Mouse (Mus musculus): ENCODE measurements around the gene Fgfr4.

The Fgfr4 gene

DNA sequence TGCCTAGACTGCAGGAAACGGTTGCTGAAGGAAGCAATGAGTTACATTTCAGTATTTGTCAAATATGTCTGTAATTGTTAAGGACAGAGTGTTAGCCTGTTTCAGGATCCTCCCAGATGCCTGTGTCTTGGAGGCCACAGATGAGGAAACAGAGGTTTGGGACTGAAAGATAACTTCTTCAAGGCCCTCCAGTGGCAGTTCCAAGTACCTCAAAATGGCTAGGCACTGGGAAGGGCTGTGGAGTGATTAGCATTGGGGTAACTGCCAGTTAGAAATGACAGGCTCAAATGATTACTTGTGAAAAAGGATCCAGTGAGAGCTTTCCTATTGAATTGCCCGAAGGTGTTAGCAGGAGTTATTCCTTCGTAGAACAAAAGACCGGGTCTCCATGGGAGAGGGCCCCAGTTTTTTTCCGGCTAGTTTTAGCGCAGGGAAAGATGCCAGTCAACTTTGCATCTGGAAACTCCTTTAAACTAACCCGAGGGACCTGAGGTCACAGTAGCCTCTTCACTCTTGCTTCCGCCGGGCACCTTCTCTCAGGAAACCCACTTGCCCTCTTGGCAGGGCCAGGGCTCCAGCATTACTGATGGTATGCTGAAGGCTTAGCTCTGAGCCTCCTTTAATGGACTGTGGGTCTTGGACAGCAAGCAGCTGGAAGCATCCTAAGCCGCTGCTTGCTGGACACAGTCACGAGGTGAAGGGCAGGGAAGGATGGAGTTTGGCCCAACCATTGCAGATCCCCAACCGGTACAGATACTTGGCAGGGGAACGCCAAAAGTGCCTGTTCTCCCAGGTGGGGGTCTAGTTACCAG is 56.6 kb downstream of the Fgfr4 start:
- ATAC-seq (ENCODE audit: insufficient number of reproducible peaks, low FRiP score, low TSS enrichment) = no peak

DNA sequence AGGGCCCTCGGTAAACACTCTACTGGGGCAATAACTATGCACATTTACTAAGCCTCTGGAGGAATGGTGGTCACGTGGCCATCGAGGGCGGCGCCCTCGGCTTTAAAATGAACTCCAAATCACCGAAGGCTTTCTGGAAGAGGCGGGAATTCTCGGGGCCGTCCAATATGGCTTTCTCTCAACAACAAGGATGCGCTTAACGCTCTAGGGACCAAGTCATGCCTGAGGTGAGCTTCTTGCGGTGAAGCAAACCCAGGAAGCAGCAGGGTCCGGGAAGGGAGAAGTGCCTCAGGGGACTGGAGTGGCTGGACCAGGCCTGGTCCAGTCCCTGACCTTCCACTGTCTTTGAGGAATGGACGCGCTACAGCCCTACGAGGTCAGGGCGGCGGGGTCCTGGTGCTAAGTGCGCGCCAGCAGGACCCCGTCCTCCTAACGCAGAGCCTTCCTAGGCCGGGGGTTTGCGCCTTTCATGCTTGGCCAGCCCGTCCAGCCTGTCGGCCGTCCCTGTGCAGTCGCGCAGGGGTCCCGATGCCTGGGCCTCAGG is 57.3 kb downstream of the Fgfr4 start, which contains the start of gene Nsd1:
Gene Nsd1, plus strand, starts transcription at position 134 of the 544 bp plus-strand sequence.
- ATAC-seq (ENCODE audit: insufficient number of reproducible peaks, low FRiP score, low TSS enrichment) = no peak

DNA sequence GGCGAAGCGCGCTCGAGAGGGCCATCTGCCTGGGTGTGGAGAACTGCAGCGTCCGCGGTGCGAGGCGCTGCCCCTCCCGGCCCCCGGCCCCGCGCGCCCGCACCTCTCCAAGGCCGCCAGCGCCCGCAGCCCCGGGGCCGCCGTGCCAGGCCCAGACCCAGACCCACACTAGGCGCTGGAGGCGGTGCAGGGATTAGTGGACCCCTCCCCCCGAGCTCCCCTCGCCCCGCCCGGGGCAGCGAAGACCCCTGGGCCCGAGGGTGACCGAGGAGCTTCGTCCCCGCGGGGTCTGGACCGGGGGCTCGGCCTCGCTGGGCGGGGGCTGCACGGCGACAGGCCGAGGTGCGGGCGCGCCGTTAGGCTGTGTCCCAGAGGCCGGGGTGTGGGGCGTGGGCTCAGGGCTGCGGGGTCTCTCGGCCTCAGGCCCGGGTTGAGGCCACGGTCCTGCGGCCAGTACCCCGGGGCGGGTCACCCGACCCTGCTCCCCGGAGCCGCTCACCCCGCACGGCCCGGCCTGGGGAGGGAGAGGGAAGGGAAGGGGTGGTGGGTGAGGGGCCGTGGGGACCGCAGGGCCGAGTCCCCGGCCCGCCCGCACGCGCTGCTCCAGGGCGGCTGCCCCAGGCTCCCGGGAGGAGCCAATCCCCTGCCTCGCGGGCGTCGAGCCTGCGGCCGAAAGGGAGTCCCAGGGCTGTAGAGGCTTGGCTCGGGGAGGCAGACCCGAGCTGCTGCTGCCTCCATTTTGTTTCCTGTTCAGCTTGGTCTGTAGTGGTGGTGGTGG is 57.9 kb downstream of the Fgfr4 start:
- ATAC-seq (ENCODE audit: insufficient number of reproducible peaks, low FRiP score, low TSS enrichment) = peak; percentile 47

DNA sequence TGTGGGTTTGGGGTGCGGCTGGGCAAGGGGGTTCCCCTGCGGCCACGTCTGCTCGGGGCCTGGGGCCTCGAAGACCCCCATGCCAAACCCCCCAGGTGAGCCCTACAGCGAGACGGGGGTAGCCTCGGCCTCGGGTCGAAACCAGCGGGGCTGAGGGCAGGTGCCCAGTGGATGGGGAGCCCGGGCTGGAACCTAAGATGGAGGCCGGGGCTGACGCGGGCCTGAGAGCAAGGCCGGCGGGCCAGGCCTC is 58.5 kb downstream of the Fgfr4 start:
- no peak; the same call in 1 of the 2 replicates for ATAC-seq (ENCODE audit: insufficient number of reproducible peaks, low FRiP score, low TSS enrichment)

DNA sequence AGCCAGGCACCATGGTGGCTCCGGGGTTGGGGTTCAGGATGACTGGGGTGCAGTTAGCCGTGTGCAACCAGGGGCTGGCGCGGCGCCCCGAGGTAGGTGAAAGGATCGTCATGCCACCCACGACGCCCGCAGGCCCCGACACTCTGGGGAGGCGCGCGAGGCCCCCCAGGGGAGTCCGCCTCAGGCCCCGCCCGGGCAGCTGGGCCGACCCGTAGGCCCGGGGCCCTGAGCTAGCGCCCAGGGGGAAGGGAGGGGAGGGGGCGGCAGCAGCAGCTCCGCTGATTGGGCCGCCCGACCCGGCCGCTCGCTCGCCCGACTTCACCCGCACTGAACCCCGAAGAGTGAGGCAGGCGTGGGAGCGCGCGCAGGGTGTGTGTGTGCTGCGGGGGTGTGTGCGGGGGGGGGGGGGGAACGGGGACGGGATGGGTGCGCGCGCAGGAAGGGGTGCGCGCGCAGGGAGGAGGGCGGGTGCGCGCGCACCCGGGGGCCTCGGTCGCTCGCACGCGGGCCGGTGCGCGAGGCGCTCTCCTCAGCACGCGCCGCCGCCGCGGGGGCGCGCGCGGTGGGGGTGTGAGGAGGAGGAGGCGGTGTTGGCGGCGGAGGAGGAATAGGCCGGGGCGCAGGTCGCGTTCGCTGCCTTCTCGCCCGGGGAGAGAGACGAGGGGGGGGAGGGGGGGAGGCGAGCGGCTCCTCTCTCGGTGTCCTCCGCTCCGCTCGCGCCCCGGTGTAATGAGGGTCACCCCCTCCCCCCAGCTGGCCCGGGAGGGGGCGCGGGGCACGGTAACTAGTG is 59.0 kb downstream of the Fgfr4 start:
- ATAC-seq (ENCODE audit: insufficient number of reproducible peaks, low FRiP score, low TSS enrichment) = peak; percentile 59

DNA sequence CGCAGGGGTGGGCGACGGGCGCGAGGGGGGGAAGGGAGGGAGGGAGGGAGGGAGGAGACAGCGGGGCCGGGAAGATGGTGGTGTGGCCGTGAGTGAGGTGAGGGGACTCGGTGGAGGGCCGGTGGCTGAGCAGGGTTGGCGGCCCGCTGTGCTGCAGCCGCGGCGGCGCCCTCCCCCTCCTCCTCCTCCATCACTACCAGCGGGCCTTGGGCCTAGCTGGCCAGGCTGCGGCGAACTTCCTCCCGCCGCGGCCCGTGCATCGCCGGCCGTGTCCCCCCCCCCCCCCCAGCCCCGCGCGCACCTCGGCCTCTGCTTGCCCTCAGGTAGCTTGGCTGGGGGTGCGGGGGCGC is 59.5 kb downstream of the Fgfr4 start:
- peak; percentile 43; the same call in 1 of the 2 replicates for ATAC-seq (ENCODE audit: insufficient number of reproducible peaks, low FRiP score, low TSS enrichment)

DNA sequence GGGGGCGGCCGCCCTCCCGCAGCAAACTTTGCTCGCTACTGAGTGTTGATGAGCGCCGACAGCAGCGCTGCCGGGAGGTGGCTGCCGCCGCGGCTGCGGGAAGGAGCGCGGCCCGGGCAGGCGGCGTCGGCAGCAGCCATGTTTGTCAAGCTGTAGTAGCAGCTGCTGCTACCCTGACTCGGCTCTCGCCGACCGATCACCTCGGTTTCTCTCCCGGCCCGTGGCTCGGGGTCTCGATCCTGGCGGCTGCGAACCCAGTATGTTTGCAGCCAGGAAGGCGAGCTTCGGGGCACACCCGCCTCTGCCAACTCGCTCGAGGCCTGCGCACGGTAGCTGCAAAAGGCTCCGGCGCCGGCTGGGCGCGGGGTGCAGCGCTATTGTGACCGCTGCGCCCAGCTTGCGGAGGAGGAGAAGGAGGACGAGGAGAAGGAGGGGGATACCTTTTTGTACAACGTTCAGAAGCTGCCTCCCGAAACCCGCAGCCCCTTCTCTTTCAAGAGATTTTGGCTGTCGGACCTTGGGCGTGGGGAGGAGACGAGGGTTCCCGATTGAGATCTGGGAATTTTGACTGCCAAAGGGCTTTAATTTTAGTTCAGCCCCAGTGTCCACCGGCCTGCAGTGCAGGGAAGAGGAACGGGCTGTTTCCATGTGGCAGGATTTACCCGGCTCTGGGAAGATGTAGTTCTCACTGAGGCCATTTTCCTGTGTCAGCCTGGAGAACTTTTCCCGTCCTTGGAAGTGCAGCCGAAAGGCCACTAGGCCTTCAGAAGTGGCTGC is 60.1 kb downstream of the Fgfr4 start:
- ATAC-seq (ENCODE audit: insufficient number of reproducible peaks, low FRiP score, low TSS enrichment) = 0 out of 2 replicates have a peak, but pooled peaks have one; percentile 4

DNA sequence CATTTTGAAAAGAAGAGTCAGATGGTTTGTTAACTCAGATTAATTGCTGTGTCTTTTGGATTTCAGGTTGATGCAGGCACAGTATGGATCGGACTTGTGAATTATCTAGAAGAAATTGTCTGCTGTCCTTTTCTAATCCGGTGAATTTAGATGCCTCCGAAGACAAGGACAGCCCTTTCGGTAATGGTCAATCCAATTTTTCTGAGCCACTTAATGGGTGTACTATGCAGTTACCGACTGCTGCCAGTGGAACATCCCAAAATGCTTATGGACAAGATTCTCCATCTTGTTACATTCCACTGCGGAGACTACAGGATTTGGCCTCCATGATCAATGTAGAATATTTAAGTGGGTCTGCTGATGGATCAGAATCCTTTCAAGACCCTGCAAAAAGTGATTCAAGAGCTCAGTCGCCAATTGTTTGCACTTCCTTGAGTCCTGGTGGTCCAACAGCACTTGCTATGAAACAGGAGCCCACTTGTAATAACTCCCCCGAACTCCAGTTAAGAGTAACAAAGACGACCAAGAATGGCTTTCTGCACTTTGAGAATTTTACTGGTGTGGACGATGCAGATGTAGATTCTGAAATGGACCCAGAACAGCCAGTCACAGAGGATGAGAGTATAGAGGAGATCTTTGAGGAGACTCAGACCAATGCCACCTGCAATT is 60.8 kb downstream of the Fgfr4 start:
- no peak for ATAC-seq (ENCODE audit: insufficient number of reproducible peaks, low FRiP score, low TSS enrichment)

All from cerebellum, adult (tissue).